Mouse (Mus musculus) heart, postnatal 14 days (tissue): Measurements from ENCODE around the gene Olfr613. TPM values are rescaled to one million over a fixed set of nuclear protein-coding genes. Genes with fewer than 3 reads are reported as not detected.
"Not testable (repeated sequence)": the region's sequence is repeated elsewhere in the genome, so short reads cannot be mapped to it uniquely, and the experiment has no call there.

Experiments used
- DNase-seq, 2 experiments: peaks; one replicate each; pipeline ENCODE4 v3.0.0; 2021 to 2022
- intact Hi-C: fragments of 180-260 bp; cut with DNase I; formaldehyde crosslinking; loops from one replicate; pipeline ENCODE4 v1.15.1; 2025
- long read RNA-seq, 2 experiments: library from polyadenylated mRNA; stranded (forward); transcript quantifications; one replicate each; pipeline ENCODE4 v2.0.0; 2021
- microRNA-seq, 2 experiments: library from miRNA; unstranded; fragments of <30 nt; microRNA quantifications; one replicate each; pipeline ENCODE4 v1.2.0; 2021 to 2022
- total RNA-seq, 2 experiments: library from RNA; stranded (reverse); gene quantifications; 2 replicates each; pipeline ENCODE4 v1.2.3; 2021

Olfr613 gene
- total RNA-seq: not detected
- long read RNA-seq, experiment 1: 0 reads
- long read RNA-seq, experiment 2: 0 reads

DNA sequence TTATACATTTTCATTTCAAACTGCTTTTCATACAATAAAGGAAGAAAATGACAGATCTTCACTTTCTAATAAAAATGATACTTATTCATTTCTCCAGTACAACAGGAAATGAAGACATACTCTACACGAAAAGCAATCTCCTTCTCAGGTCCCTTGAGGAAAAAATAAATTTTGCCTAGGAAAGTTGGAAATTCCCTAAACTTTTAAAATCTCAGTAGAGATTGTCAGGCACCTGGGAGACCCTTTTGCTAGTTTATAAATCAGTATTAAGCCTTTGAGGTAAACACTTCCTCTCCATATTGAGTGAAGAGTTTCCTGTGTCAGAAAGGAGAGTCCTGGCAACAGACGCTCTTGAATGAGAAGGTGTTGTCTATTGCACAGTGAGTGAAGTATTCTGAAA, at the start of gene Olfr613:
Gene Olfr613 (plus strand): TSS at position 301 of the 400 bp plus-strand sequence.
- intact Hi-C loops: no loop called here

DNA sequence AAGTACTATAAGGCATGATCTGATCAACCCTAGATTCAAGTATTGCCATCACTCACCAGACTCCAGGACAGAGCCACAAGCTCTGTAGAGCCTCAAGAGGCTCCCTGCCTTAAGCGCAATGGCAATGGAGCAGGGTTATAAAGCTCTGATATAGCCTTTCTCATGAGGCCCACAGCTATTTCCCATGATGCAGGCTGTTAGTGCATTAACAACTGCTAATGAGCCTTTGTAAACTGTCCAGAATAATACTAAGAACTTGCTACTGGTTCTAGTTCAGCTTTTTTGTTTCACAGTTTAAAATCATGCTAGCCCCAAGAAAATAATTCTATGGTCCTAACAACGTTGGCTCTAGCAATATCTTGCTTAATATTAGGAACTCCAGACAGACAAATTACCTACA, 35.9 kb upstream of the Olfr613 start, which contains the start of gene Olfr610:
Gene Olfr610 (minus strand): TSS at position 101 of the 400 bp plus-strand sequence.
- no peak for DNase-seq
- intact Hi-C loops: no loop called here

More for the DNA sequence above, at the start of gene Olfr613:
- no peak for DNase-seq

DNA sequence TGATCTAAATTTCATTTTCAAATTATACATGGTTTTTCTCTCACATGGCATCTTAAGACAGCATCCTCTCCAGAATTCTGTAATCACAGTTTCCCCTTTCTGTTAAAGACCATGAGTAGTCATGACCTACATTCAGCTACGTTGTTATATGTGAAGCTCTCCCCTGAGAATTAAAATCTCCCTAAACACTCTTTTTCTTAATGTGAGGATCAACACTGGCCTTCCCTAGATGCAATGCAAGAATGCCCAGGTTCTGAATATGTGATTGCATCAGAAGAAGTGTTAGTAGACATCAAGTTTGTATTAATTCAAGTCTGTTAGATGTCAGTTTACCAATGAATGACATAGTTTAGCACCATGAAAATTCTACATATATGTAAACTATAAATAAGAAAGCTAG, 27.1 kb upstream of the Olfr613 start, which contains the start of gene Olfr611:
Gene Olfr611 (minus strand): TSS at position 101 of the 400 bp plus-strand sequence.
- intact Hi-C loops, DNase-seq: not testable (repeated sequence)

DNA sequence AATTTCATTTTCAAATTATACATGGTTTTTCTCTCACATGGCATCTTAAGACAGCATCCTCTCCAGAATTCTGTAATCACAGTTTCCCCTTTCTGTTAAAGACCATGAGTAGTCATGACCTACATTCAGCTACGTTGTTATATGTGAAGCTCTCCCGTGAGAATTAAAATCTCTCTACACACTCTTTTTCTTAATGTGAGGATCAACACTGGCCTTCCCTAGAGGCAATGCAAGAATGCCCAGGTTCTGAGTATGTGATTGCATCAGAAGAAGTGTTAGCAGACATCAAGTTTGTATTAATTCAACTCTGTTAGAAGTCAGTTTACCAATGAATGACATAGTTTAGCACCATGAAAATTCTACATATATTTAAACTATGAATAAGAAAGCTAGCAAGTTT, 5.3 kb upstream of the Olfr613 start, which contains the start of gene Olfr612:
Gene Olfr612 (minus strand): TSS at position 101 of the 400 bp plus-strand sequence.
- DNase-seq, intact Hi-C loops: not testable (repeated sequence)

DNA sequence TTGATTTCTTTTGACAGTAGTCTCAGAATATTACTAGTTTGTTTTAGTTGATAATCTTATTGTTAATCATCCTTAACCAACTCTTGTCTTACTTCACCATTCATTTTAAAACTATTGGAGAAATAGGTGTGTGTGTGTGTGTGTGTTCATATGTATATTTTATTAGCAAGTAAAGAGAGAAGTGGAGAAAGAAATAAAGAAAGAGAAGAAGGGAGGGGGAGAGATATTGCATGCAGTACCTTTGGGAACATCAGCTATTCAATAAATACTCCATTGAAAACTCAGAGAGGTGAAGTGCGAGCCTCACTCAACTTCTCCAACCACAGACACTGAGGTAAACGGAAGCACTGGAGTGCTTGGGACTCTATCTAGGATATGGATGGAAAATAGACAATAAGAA, 7.9 kb downstream of the Olfr613 start, which contains the start of gene Olfr615:
Gene Olfr615 (plus strand): TSS at position 301 of the 400 bp plus-strand sequence.
- intact Hi-C loops: no loop called here
- DNase-seq: no peak

DNA sequence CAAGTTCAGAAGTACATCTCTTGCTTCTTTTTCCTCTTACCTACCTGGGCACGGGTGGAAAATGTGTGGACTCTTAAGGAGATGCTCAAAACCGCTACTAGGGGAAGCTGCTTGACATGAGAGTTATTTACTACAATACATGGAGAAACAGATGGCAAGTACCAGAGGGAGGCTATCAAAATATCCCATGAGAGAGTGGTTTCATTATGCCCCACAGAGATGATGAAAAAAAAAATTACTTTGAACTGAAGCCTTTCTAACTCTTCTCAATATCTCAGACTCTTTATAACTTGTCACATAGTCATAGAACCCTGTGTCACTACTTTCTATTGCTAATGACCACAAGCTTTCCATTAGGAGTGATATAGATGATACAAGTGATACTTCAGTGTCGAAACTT, 21.2 kb downstream of the Olfr613 start, which contains the start of gene Olfr616:
Gene Olfr616 (minus strand): TSS at position 101 of the 400 bp plus-strand sequence.
- DNase-seq: no peak
- intact Hi-C loops: no loop called here

DNA sequence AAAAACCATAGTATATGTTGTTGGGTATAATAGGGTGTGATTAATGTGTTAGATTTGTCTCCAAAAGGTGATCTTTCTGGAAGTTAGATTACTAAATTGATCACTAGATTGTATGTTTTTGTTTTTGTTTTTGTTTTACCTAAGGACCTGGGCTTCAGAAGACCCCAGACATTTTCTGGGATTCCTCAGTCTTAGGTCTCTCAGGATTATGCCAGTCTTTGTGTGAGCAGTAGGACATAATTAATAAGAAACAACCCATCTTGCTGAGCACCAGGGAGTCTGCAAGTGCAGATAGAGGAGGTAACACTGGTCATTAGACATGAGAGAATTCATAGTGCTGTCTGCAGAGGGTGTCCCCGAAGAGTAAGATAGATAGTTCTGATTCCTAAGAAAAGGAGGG, 24.9 kb downstream of the Olfr613 start, which contains the start of gene Olfr617:
Gene Olfr617 (plus strand): TSS at position 301 of the 400 bp plus-strand sequence.
- no peak for DNase-seq
- intact Hi-C loops: no loop called here

DNA sequence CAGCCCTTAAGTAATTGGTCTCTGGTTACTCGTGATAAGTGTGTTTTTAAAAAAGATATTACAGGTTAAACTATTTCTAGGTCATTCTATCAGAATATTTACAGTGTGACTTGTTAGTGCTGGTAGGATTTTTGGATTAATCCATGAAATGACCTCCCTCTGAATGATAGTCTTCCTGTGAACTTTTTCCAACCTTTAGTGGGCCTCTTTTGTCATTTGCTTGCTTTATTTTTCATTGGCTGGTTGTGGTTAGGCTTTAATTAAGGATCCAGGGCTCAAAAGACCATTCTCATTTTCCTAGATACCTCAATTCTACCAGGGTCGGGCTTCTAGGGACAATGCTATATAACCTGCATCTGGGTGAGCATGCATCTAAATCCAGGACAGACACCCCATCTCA, 41.9 kb downstream of the Olfr613 start, which contains the start of gene Olfr618:
Gene Olfr618 (plus strand): TSS at position 301 of the 400 bp plus-strand sequence.
- DNase-seq: no peak
- intact Hi-C loops: no loop called here

DNA sequence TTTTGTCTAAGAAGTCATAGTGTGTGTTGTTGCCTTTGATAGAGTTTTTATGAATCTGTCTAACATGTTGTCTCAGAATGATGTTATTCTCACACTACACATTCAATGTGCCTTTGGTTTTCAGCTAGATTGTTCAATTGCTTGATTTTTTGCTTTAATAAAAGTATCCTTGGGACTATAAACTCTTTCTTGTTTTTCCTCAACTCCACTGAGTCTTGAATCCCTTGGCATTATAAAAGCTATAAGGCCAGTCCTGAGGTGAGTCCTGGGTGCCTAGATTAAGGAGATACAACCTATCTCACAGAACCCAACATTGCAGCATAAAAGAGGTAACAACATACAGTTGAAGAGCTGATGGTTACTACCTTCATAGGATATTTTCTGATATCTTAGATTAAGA, 52.4 kb downstream of the Olfr613 start, which contains the start of gene Olfr619:
Gene Olfr619 (plus strand): TSS at position 301 of the 400 bp plus-strand sequence.
- intact Hi-C loops: no loop called here
- DNase-seq: no peak

Small RNA genes lying within 50 kb of the gene (microRNA-seq; reads per million reads assigned to microRNA genes)
- 0 reads per million in 2 experiments for gene Gm26506

Other genes with a start within 250 kb of the Olfr613 start
- gene Olfr596, start 242.4 kb upstream of the Olfr613 start, total RNA-seq: not detected
- gene Olfr597, start 231.8 kb upstream of the Olfr613 start, total RNA-seq: not detected
- gene Olfr598, start 224.5 kb upstream of the Olfr613 start, total RNA-seq: not detected
- gene Olfr599, start 212.2 kb upstream of the Olfr613 start, total RNA-seq: not detected
- gene Olfr600, start 198.4 kb upstream of the Olfr613 start, total RNA-seq: not detected
- gene Olfr601, start 185.4 kb upstream of the Olfr613 start, total RNA-seq: not detected
- gene Olfr603, start 161.9 kb upstream of the Olfr613 start, total RNA-seq: not detected
- not detected for gene Usp17lc, start 133.0 kb upstream of the Olfr613 start, total RNA-seq
- not detected for gene Olfr605, start 102.6 kb upstream of the Olfr613 start, total RNA-seq
- gene Olfr606, start 99.0 kb upstream of the Olfr613 start, total RNA-seq: not detected
- not detected for gene Olfr607, start 83.9 kb upstream of the Olfr613 start, total RNA-seq
- not detected for gene Olfr608, start 78.2 kb upstream of the Olfr613 start, total RNA-seq
- gene Olfr609, start 50.0 kb upstream of the Olfr613 start, total RNA-seq: not detected
- gene Olfr610, start 36.0 kb upstream of the Olfr613 start, total RNA-seq: not detected
- gene Olfr611, start 27.2 kb upstream of the Olfr613 start, total RNA-seq: not detected
- not detected for gene Olfr612, start 5.4 kb upstream of the Olfr613 start, total RNA-seq
- gene Olfr615, start 8.0 kb downstream of the Olfr613 start, total RNA-seq: not detected
- not detected for gene Olfr616, start 21.1 kb downstream of the Olfr613 start, total RNA-seq
- not detected for gene Olfr617, start 25.0 kb downstream of the Olfr613 start, total RNA-seq
- gene Olfr618, start 42.0 kb downstream of the Olfr613 start, total RNA-seq: not detected
- not detected for gene Olfr619, start 52.5 kb downstream of the Olfr613 start, total RNA-seq
- gene Olfr620, start 64.5 kb downstream of the Olfr613 start, total RNA-seq: not detected
- gene Olfr622, start 94.6 kb downstream of the Olfr613 start, total RNA-seq: not detected
- gene Olfr623, start 115.6 kb downstream of the Olfr613 start, total RNA-seq: not detected
- not detected for gene Olfr624, start 123.1 kb downstream of the Olfr613 start, total RNA-seq
- gene Olfr625-ps1, start 134.6 kb downstream of the Olfr613 start, total RNA-seq: not detected
- not detected for gene Olfr243, start 166.6 kb downstream of the Olfr613 start, total RNA-seq
- gene Olfr628, start 182.3 kb downstream of the Olfr613 start, total RNA-seq: not detected
- gene Olfr629, start 196.9 kb downstream of the Olfr613 start, total RNA-seq: not detected
- gene Olfr630, start 209.3 kb downstream of the Olfr613 start, total RNA-seq: not detected
- not detected for gene Olfr69, start 223.5 kb downstream of the Olfr613 start, total RNA-seq
- not detected for gene Olfr68, start 231.6 kb downstream of the Olfr613 start, total RNA-seq
- not detected for gene Olfr67, start 243.7 kb downstream of the Olfr613 start, total RNA-seq